Mouse (Mus musculus) MEL (cell line): ENCODE data around the gene Slc2a1. TPM values are rescaled to one million over a fixed set of nuclear protein-coding genes. Genes with fewer than 3 reads are reported as not detected.

Source experiments
- DNase-seq: peaks from one replicate; pipeline ENCODE4 v3.0.0; 2011; ENCODE audit warnings: low read depth, low spot score
- H3K27ac ChIP-seq: 2 replicates; pipeline ENCODE4 v1.5.1; 2012; ENCODE audit warnings: low read depth, mild to moderate bottlenecking, control low read depth, low read length, moderate library complexity; ENCODE audit not compliant: control insufficient read depth
- H3K27me3 ChIP-seq, 2 experiments: fragments of 150-350 bp in 1 of 2; sonication (generic) in 1 of 2; 2 replicates each; pipeline ENCODE4 v1.6.1; 2012; ENCODE audit warnings: low read length in 2 of 2, mild to moderate bottlenecking in 2 of 2, improper control_type of control experiment in 1 of 2, moderate library complexity in 1 of 2; ENCODE audit not compliant: insufficient read depth in 2 of 2, control insufficient read depth in 1 of 2
- H3K36me3 ChIP-seq, 2 experiments: 2 replicates each; pipeline ENCODE4 v1.6.1; 2012 to 2014; ENCODE audit warnings: low read length in 2 of 2, improper control_type of control experiment in 1 of 2, inconsistent platforms in 1 of 2, mild to moderate bottlenecking in 1 of 2; ENCODE audit not compliant: insufficient read depth in 2 of 2, control insufficient read depth in 1 of 2
- H3K4me1 ChIP-seq, 2 experiments: fragments of 150-350 bp in 1 of 2; sonication (generic) in 1 of 2; 2 replicates each; pipeline ENCODE4 v1.6.1; 2012; ENCODE audit warnings: low read length in 2 of 2, improper control_type of control experiment in 1 of 2, mild to moderate bottlenecking in 1 of 2; ENCODE audit not compliant: insufficient read depth in 2 of 2, control insufficient read depth in 1 of 2
- H3K4me3 ChIP-seq, 2 experiments: fragments of 150-350 bp in 1 of 2; sonication (generic) in 1 of 2; 2 replicates each; pipeline ENCODE4 v1.5.1; 2012; ENCODE audit warnings: low read depth in 2 of 2, low read length in 2 of 2, mild to moderate bottlenecking in 2 of 2, moderate library complexity in 2 of 2, control low read depth in 1 of 2, improper control_type of control experiment in 1 of 2; ENCODE audit not compliant: control insufficient read depth in 1 of 2, insufficient read depth in 1 of 2
- H3K79me2 ChIP-seq: 2 replicates; pipeline ENCODE4 v1.6.1; 2012; ENCODE audit warnings: mild to moderate bottlenecking, low read length, moderate library complexity; ENCODE audit not compliant: control insufficient read depth, poor library complexity, insufficient read depth
- H3K9ac ChIP-seq: 2 replicates; pipeline ENCODE4 v1.6.1; 2012; ENCODE audit warnings: low read depth, mild to moderate bottlenecking, control low read depth, low read length, moderate library complexity; ENCODE audit not compliant: control insufficient read depth, poor library complexity, severe bottlenecking
- H3K9me3 ChIP-seq: fragments of 150-350 bp; sonication (generic); replicated peaks from 2 replicates; pipeline ENCODE4 v1.6.1; 2012; ENCODE audit warnings: mild to moderate bottlenecking, low read length, improper control_type of control experiment, moderate library complexity; ENCODE audit not compliant: insufficient read depth
- BHLHE40 ChIP-seq: IDR thresholded peaks from 2 replicates; pipeline ENCODE4 v1.6.1; 2012; ENCODE audit warnings: low read depth, mild to moderate bottlenecking, inconsistent platforms, low read length, improper control_type of control experiment, borderline replicate concordance
- CHD1 ChIP-seq: IDR thresholded peaks from 2 replicates; pipeline ENCODE4 v1.6.1; 2012; ENCODE audit warnings: low read depth, mild to moderate bottlenecking, inconsistent platforms, low read length, improper control_type of control experiment
- CHD2 ChIP-seq: IDR thresholded peaks from 2 replicates; pipeline ENCODE4 v1.6.1; 2011; ENCODE audit warnings: low read length, improper control_type of control experiment
- CTCF ChIP-seq, 3 experiments: IDR thresholded peaks in 2 of 3; conservative IDR thresholded peaks in 1 of 3; 2 replicates each; pipeline ENCODE4 v1.5.1; 2011 to 2012; ENCODE audit warnings: low read length in 3 of 3, low read depth in 2 of 3, mild to moderate bottlenecking in 2 of 3, improper control_type of control experiment in 1 of 3, inconsistent platforms in 1 of 3, mixed read lengths in 1 of 3, moderate library complexity in 1 of 3; ENCODE audit not compliant: control insufficient read depth in 1 of 3, insufficient read depth in 1 of 3, poor library complexity in 1 of 3, severe bottlenecking in 1 of 3
- E2F4 ChIP-seq: IDR thresholded peaks from 2 replicates; pipeline ENCODE4 v1.6.1; 2011; ENCODE audit warnings: low read depth, low read length, improper control_type of control experiment, borderline replicate concordance
- EP300 ChIP-seq, 2 experiments: IDR thresholded peaks; 2 replicates each; pipeline ENCODE4 v1.6.1; 2011; ENCODE audit warnings: improper control_type of control experiment in 2 of 2, low read length in 2 of 2, low read depth in 1 of 2, mild to moderate bottlenecking in 1 of 2
- GABPA ChIP-seq: IDR thresholded peaks from 2 replicates; pipeline ENCODE4 v1.6.1; 2012; ENCODE audit warnings: low read depth, mild to moderate bottlenecking, inconsistent platforms, low read length, improper control_type of control experiment, moderate library complexity
- HCFC1 ChIP-seq: IDR thresholded peaks from 2 replicates; pipeline ENCODE4 v1.6.1; 2012; ENCODE audit warnings: low read depth, mild to moderate bottlenecking, inconsistent platforms, low read length, improper control_type of control experiment, moderate library complexity
- JUND ChIP-seq: IDR thresholded peaks from 2 replicates; pipeline ENCODE4 v1.6.1; 2011; ENCODE audit warnings: low read depth, mild to moderate bottlenecking, improper control_type of control experiment, low read length
- KAT2A ChIP-seq: conservative IDR thresholded peaks from 2 replicates; pipeline ENCODE4 v1.6.1; 2012; ENCODE audit warnings: low read depth, low read length, improper control_type of control experiment, inconsistent platforms
- MAX ChIP-seq: IDR thresholded peaks from 2 replicates; pipeline ENCODE4 v1.6.1; 2011; ENCODE audit warnings: low read length, improper control_type of control experiment
- MXI1 ChIP-seq: IDR thresholded peaks from 2 replicates; pipeline ENCODE4 v1.6.1; 2011; ENCODE audit warnings: mild to moderate bottlenecking, low read depth, low read length, improper control_type of control experiment
- NRF1 ChIP-seq: IDR thresholded peaks from 2 replicates; pipeline ENCODE4 v1.6.1; 2014; ENCODE audit warnings: low read depth, mild to moderate bottlenecking, inconsistent platforms, low read length, improper control_type of control experiment, moderate library complexity; ENCODE audit not compliant: poor library complexity, insufficient read depth, severe bottlenecking
- POLR2AphosphoS2 ChIP-seq: IDR thresholded peaks from 2 replicates; pipeline ENCODE4 v1.6.1; 2011; ENCODE audit warnings: low read length, improper control_type of control experiment
- POLR2AphosphoS5 ChIP-seq: IDR thresholded peaks from 2 replicates; pipeline ENCODE4 v1.6.1; 2012; ENCODE audit warnings: low read depth, borderline replicate concordance, mild to moderate bottlenecking, inconsistent platforms, low read length, moderate library complexity, mixed read lengths
- RAD21 ChIP-seq: IDR thresholded peaks from 2 replicates; pipeline ENCODE4 v1.6.1; 2011; ENCODE audit warnings: mild to moderate bottlenecking, low read depth, low read length, improper control_type of control experiment
- RCOR1 ChIP-seq: IDR thresholded peaks from 2 replicates; pipeline ENCODE4 v1.6.1; 2012; ENCODE audit warnings: low read depth, mild to moderate bottlenecking, inconsistent platforms, low read length, improper control_type of control experiment
- SIN3A ChIP-seq: IDR thresholded peaks from 2 replicates; pipeline ENCODE4 v1.6.1; 2012; ENCODE audit warnings: low read length, improper control_type of control experiment, inconsistent platforms
- SMC3 ChIP-seq: IDR thresholded peaks from 2 replicates; pipeline ENCODE4 v1.6.1; 2011; ENCODE audit warnings: low read depth, low read length, improper control_type of control experiment
- TAL1 ChIP-seq: IDR thresholded peaks from 2 replicates; pipeline ENCODE4 v1.6.1; 2012; ENCODE audit warnings: mild to moderate bottlenecking, inconsistent platforms, low read length, moderate library complexity, mixed read lengths
- TBP ChIP-seq: IDR thresholded peaks from 2 replicates; pipeline ENCODE4 v1.8.0; 2011; ENCODE audit warnings: low read depth, low read length, improper control_type of control experiment
- TCF12 ChIP-seq: IDR thresholded peaks from 2 replicates; pipeline ENCODE4 v1.6.1; 2014; ENCODE audit warnings: low read depth, mild to moderate bottlenecking, inconsistent platforms, low read length, improper control_type of control experiment, moderate library complexity
- UBTF ChIP-seq: IDR thresholded peaks from 2 replicates; pipeline ENCODE4 v1.6.1; 2012; ENCODE audit warnings: low read depth, mild to moderate bottlenecking, inconsistent platforms, low read length, improper control_type of control experiment, moderate library complexity, borderline replicate concordance; ENCODE audit not compliant: insufficient read depth
- USF2 ChIP-seq, 2 experiments: IDR thresholded peaks; 2 replicates each; pipeline ENCODE4 v1.6.1; 2011 to 2012; ENCODE audit warnings: improper control_type of control experiment in 2 of 2, low read length in 2 of 2, borderline replicate concordance in 1 of 2, inconsistent platforms in 1 of 2, low read depth in 1 of 2, mild to moderate bottlenecking in 1 of 2; ENCODE audit not compliant: insufficient read depth in 1 of 2
- ZC3H11A ChIP-seq: IDR thresholded peaks from 2 replicates; pipeline ENCODE4 v1.6.1; 2012; ENCODE audit warnings: low read depth, mild to moderate bottlenecking, inconsistent platforms, low read length, improper control_type of control experiment
- ZKSCAN1 ChIP-seq: IDR thresholded peaks from 2 replicates; pipeline ENCODE4 v1.6.1; 2012; ENCODE audit warnings: low read depth, mild to moderate bottlenecking, inconsistent platforms, low read length, improper control_type of control experiment, moderate library complexity
- polyA plus RNA-seq, 2 experiments: library from polyadenylated mRNA; stranded (reverse) in 1 of 2; unstranded in 1 of 2; fragments of >175 nt in 1 of 2; fragments of >200 nt in 1 of 2; gene quantifications; 2 replicates each; pipeline versions ENCODE4 v1.2.1 to v1.2.4; 2012; ENCODE audit warnings: low replicate concordance in 2 of 2, low read depth in 1 of 2; ENCODE audit not compliant: insufficient read length in 2 of 2, insufficient read depth in 1 of 2, missing spikeins in 1 of 2
- total RNA-seq: library from RNA; depleted of rRNA; stranded (reverse); fragments of 300-350 nt; gene quantifications from 2 replicates; pipeline ENCODE4 v1.2.3, GENCODE M21; 2012

The Slc2a1 gene
- total and polyA plus RNA-seq, 3 experiments = 15.9 to 99.5 TPM; not detected in 1

DNA sequence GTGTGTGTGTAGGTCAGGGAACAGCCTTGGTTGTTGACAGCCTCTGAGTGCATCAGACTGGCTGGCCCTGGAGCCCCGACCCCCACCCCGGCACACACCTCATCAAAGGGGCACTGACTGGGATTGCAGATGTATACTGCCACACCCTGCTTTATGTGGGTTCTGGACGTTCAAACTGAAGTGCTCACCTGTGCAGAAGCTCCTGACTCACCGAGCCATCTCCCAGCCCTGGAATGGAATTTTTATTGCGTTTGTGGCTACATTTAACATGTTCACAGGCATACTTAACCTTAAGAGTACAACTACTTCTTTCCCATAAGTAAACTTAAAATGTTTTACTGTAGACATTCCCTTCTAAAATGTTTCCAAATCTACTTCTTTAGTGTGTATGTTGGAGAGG, 49.4 kb downstream of the Slc2a1 start:
- Histone ChIP-seq H3K36me3 (no peaks in the 10 kb centered on the region), H3K9ac (no peak overlapping the region), H3K4me3 (no peak overlapping the region), H3K27ac (no peak overlapping the region), H3K4me1 (no peaks in the 10 kb centered on the region), H3K79me2 (no peaks in the 10 kb centered on the region), H3K27me3 (peaks cover 4 to 8% of the 10 kb centered on the region in 2 experiments; a peak in 3 of 4 replicates), H3K9me3 (no peaks in the 10 kb centered on the region)
- DNase-seq = no peak
- no peak for TF ChIP-seq SMC3
- TF ChIP-seq GABPA = no peak
- TF ChIP-seq CHD1 = no peak
- no peak for TF ChIP-seq TBP
- TF ChIP-seq MAX = no peak
- TF ChIP-seq E2F4 = no peak
- no peak for TF ChIP-seq TCF12
- no peak for TF ChIP-seq CTCF (IDR thresholded peaks at IDR 0.05 in 2 of 3, conservative IDR thresholded peaks at IDR 0.05 in 1 of 3; ENCODE audit: control insufficient read depth in 1 of 3, insufficient read depth in 1 of 3, low read depth in 2 of 3, low read length in 3 of 3, poor library complexity in 1 of 3, severe bottlenecking in 1 of 3)
- no peak for TF ChIP-seq RCOR1
- no peak for TF ChIP-seq POLR2AphosphoS5
- no peak for TF ChIP-seq HCFC1
- TF ChIP-seq ZC3H11A = no peak
- no peak for TF ChIP-seq POLR2AphosphoS2
- no peak for TF ChIP-seq JUND
- no peak for TF ChIP-seq ZKSCAN1
- no peak for TF ChIP-seq KAT2A
- no peak for TF ChIP-seq SIN3A
- TF ChIP-seq MXI1 = no peak

DNA sequence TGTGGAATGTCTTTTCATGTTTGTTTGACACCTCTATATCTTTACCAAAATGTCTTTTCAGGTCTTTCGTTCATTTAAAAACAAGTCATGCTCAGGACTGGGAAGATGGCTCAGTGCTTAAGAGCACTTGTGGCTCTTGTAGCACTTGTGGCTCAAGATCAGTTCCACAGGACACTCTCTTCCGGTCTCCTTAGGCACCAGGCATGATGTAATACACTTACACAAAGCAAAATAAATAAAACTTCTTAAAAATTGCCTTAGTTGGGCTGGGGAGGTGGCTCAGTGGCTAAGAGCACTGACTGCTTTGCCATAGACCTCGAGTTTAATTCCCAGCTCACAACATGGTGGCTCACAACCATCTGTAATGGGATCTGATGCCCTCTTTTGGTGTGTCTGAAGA, 52.8 kb downstream of the Slc2a1 start:
- DNase-seq = no peak
- Histone ChIP-seq H3K4me3 (no peak overlapping the region), H3K79me2 (no peaks in the 10 kb centered on the region), H3K36me3 (peaks cover 0 to 4% of the 10 kb centered on the region in 2 experiments; a peak in 2 of 4 replicates), H3K9ac (no peak overlapping the region), H3K4me1 (peaks cover 3% of the 10 kb centered on the region in 2 experiments; a peak in 3 of 4 replicates), H3K27me3 (no peaks in the 10 kb centered on the region), H3K9me3 (no peaks in the 10 kb centered on the region), H3K27ac (no peak overlapping the region)
- no peak for TF ChIP-seq CHD1
- no peak for TF ChIP-seq EP300 (IDR thresholded peaks at IDR 0.05; ENCODE audit: low read depth in 1 of 2, low read length in 2 of 2)
- no peak for TF ChIP-seq RCOR1
- no peak for TF ChIP-seq CHD2
- TF ChIP-seq TAL1 = no peak
- no peak for TF ChIP-seq UBTF
- TF ChIP-seq RAD21 = no peak
- no peak for TF ChIP-seq BHLHE40
- no peak for TF ChIP-seq MAX
- TF ChIP-seq SIN3A = no peak
- TF ChIP-seq USF2 (IDR thresholded peaks at IDR 0.05; ENCODE audit: borderline replicate concordance in 1 of 2, insufficient read depth in 1 of 2, low read depth in 1 of 2, low read length in 2 of 2) = no peak
- TF ChIP-seq NRF1 = no peak
